Mouse (Mus musculus) 416B (cell line): ENCODE results near the gene Odf3b.

Experiments
- DNase-seq: peaks from one replicate; pipeline ENCODE4 v3.0.0; 2011; ENCODE audit warnings: low read depth

Gene Odf3b

GRCm38 (mm10) chr15:89378831-89379401 lies at the start of gene Odf3b:
Gene Odf3b (minus strand): TSS chr15:89379282.
- no peak for DNase-seq

DNA sequence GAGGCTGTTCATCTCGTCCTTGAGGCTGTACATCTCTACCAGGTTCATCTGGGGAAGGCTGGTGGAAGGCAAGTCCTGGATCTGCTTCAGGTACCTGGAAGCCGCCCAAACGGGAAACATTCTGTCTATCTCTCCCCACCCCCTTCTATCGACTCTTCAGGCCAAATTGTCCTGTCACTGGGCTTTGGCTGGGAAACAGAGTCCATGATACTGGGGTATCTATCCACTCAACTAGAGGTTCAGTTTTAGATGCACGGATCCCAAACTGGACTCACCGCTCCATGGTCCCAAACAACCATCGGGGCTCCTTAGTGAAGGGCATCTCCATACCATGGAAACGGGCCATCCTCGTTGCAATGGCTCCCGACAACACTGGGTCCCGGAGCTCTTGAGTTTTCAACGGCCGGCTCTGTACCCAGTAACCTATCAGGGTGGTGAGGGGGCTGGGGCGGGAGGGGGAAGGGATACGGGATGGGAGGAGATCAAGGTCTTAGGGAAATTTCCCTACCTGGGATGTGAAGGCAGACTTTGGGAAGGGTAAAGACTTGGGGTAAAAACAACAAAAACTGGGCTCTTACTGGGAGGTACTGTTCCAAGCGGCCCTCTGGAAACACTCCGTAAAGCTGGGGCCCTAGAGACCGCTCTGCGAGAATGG lies 49.2 kb upstream of the Odf3b start:
- DNase-seq, result no peak

- DNase-seq, result no peak
Observed at GRCm38 (mm10) chr15:89426716-89427115, 47.6 kb upstream of the Odf3b start.

DNA sequence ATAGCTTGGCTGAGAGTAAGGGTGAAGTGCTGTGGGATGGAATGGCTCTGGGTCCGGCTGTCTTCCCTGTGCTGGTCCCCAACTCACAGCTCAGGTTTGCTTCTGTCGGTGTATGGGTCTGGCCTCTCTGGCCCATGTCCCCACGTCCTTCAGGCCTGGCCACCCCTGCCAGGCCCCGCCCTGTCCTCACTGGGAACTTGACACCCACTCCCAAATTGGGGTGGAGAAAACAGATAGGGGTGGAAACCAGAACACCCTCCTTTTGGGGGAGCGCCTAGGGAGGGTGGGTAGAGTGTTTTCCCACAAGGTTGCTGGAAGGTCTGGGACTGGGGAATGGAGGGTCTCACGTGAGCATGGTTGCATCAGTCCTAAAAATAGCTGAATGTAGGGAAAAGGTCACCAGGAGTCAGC lies 46.6 kb upstream of the Odf3b start, which contains the start of gene Cpt1b:
Cpt1b (minus strand) TSS at position 153 of the 411 bp plus-strand sequence.
- no peak for DNase-seq

- DNase-seq, result no peak
Observed at GRCm38 (mm10) chr15:89424621-89425020, 45.5 kb upstream of the Odf3b start.

DNA sequence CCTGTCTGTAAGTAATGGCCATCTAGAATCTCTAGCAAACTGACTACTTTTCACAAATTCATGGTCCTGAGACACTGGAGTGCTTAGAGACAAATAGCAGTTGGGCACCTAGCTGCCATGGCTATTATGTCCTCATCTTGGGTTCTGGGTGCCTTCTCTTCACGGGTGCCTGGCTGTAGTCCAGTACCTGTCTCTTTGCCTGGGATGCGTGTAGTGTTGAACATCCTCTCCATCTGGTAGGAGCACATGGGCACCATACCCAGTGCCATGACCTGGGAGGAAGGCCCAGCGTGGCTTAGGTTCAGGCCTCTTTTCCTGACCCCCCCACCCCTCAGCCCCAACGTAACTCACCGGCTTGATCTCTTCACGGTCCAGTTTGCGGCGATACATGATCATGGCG lies 42.9 kb upstream of the Odf3b start:
- no peak for DNase-seq

DNA sequence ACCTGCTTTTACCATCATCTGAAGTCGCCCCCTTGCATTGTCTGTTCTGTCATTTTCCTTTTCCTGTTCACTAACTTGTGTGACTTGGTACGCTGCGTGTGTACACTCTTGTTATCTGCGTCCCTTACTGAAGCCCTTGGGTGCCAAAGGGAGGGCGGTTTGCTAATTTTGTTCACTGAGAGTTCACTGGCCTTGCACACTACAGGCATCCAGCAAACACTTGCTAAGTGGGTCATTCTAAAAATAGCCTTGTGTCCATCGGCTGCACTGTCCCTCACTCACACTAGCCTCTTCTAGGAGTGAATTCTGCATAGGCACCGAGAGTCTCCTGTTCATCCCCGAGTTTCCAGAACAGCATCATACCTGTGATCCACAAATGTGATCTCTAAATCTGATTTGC lies 36.2 kb upstream of the Odf3b start:
- DNase-seq, result no peak

GRCm38 (mm10) chr15:89410118-89410517 lies 31.0 kb upstream of the Odf3b start, which contains the start of gene Syce3:
Gene Syce3 (minus strand): TSS chr15:89410503.
- no peak for DNase-seq

DNA sequence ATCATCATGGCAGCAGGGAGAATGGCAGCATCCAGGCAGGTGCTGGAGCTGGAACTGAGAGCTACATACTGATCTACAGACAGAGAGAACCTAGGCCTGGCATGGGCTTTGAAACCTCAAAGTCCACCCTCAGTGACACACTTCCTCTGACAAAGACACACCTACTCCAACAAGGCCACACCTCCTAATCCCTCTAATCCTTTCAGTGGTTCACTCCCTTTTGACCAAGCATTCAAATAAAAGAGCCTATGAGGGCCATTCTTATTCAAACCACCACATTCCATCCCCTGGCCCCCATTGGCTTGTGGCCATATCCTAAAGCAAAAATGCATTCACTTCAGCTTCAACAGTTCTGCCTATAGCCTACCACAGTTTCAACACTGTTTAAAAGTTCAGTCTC lies 27.6 kb upstream of the Odf3b start:
- DNase-seq, result no peak

DNA sequence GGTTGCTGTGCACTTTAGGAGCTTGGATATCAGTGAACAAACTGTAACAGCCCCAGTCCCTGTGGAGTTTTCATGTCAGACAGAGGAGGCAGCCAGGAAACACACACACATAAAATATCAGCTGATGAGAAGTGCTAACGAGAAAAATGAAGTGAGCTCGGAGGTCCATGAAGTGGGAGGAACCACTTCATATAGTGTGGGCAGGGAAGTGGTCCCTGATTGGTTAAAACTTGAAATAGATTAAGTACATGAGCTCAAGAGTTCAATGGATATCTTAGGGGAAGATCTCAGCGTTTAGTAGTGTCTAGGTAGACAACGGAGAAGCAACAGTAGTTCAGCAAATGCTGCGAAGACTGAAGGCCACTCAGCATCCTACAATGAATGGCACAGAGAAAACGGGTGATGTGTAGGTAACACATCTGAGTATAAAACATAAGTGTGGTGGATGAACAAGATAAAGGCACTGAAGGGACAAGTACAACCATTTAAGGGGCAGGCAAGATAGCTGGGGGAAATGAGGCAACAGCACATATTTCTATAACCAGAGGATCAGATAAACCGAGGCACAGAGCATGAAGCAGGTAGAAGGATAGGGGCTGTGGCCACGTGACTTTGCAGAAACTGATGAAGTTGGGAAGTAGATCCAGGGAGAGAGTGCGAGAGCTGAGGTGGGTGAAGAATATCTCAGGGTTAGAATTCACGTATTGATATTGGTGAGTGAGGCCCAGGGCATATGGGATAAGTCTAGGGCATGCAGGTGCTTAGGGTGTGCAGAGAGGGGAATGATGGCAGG lies 25.9 kb upstream of the Odf3b start:
- DNase-seq, result no peak

GRCm38 (mm10) chr15:89402471-89402870 lies 23.4 kb upstream of the Odf3b start:
- peak; percentile 7 for DNase-seq

DNA sequence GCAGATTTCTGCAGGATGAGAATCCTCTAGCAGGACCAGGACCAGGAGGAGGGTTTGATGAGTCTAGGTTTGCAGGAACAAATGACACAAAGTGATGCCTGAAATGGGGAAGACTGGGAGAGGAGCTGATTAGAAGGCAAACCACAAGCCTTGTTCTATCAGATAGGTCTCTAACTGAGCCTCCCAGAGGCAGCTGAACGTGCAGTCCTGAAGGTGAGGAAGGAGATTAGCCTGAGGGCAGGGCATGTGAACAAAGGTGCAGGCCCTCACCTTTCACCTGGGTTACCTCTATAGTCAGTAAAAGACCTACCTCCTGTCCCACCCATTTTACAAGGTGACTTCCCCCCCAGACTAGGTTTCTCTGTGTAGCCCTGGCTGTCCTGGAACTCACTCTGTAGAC lies 20.6 kb upstream of the Odf3b start:
- no peak for DNase-seq

DNA sequence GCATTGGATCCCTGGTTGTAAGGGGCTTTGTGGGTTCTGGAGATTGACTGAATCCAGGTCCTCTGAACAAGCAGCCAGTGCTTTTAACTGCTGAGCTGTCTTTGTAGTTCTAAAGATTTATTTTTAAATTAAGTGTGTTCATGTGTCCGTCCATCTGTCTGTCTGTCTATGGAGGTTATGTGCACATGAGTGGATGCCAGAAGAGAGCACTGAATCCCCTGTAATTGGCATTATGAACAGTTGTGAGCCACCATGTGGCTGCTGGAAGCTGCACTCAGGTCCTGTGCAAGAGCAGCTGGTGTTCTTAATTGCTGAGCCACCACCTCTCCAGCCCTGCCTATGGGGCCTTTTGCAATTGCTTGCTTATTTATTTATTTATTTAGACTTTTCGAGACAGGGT lies 19.1 kb upstream of the Odf3b start:
- DNase-seq, result no peak

GRCm38 (mm10) chr15:89396883-89397282 lies 17.8 kb upstream of the Odf3b start:
- no peak for DNase-seq

- DNase-seq, result no peak
Observed at GRCm38 (mm10) chr15:89390081-89390480, 11.0 kb upstream of the Odf3b start.

- no peak for DNase-seq
Observed at GRCm38 (mm10) chr15:89387127-89387526, 8.0 kb upstream of the Odf3b start.

DNA sequence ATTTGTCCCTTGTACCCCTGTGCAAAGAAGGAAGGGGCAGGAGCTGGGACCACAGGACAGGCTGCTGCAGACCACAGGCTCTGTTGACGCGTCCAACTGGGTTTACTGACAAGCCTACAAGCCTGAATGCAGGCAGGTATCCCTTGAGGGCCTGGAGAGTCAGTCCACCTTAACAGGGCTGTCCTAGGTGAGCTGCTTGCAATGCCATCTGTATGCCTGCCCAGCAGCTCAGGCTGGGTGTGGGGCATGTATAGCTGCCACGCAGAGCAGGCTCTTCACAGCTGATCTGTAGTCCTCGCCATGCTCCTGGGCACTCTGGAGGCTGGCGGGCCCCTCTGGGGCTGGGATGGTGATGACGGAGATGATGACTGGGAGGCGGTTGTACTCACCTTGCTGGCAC lies 5.5 kb upstream of the Odf3b start, which contains the start of gene Klhdc7b:
Klhdc7b (plus strand) TSS at position 301 of the 400 bp plus-strand sequence.
- DNase-seq, result no peak

DNA sequence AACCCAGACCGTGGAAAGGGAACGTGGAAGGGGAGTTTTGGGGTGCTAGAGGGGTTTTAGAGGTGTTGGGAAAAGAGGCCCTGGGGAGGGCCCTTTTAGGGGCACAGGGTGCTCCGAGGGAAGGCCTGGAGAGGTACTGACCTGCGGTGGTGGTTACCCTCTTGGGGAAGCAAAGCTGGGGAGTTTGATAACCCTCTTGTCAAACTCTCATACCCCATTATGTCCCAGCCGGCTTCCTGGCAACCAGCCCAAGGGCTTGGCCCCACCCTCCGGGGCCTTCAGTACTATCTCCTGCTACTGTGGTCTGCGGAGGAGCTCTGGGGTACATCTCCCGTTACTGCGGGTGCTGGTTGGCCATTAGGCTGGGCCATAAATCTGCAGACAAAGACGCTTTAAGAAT lies 347 bp upstream of the Odf3b start:
- no peak for DNase-seq

- no peak for DNase-seq
Observed at GRCm38 (mm10) chr15:89377938-89378828, 899 bp downstream of the Odf3b start.

GRCm38 (mm10) chr15:89377362-89377761 lies 1.7 kb downstream of the Odf3b start:
- no peak for DNase-seq

DNA sequence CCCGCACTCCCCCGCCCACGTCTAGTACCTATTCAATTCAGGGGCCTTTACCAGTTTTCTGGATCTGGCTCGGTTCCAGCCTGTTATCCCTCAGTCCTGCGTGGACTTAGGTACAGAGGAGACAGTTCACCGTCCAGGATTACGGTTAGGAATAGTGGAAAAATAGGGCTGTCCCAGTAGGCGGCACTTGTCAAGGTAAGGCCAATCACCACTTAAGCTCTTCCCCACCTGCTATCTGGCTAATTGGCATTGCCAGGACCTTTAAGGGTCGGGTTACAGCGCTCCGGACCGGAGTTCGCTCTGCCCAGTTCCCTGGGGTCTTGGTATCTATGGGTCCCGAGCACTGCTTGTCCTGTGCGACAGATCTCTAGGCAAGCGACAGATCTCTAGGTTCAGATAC lies 2.1 kb downstream of the Odf3b start, which contains the start of gene Tymp:
Tymp (minus strand) TSS at position 83 of the 400 bp plus-strand sequence.
- DNase-seq, result no peak

- DNase-seq, result no peak
Observed at GRCm38 (mm10) chr15:89376040-89376439, 3.0 kb downstream of the Odf3b start.
